Mouse (Mus musculus): Measurements from ENCODE around the gene Cic. TPM values are rescaled to one million over a fixed set of nuclear protein-coding genes. Genes with fewer than 3 reads are reported as not detected.
A peak's percentile ranks its signal among the peaks of the same experiment; 100 is the strongest.
"Not testable (repeated sequence)": the region's sequence is repeated elsewhere in the genome, so short reads cannot be mapped to it uniquely, and the experiment has no call there.

The Cic gene
- polyA plus RNA-seq, 1 experiment from 2014 or later, result 39.1 TPM

DNA sequence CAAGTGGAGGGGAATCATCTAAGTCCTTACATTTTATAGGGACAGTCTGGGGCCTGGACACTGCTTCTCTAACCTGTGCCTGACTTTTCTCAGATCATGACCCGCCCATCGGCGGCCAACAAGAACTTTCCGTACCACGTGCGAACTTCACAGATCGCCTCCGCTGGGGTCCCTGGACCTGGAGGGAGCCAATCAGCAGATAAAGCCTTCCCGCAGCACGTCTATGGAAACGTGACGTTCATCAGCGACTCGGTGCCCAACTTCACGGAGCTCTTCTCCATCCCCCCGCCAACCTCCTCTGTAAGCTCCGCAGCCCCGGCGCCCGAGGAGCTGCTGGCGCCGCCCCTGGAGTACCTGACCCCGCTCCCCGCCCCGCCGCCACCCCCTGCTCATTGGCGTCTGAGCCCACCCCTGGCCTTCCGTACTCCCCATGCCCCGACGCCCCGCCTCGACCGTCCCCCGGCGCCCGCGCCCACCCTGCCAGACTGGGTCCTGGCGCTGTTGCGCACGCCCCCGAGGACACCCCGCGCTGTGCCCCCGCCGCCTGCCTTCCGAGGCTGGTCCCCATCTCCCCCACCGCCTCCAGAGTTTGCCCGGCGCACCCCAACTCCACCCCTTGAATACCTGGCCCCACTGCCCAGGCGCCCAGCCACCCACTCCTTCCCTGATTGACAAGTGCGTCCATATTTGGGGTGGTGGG lies 47.3 kb downstream of the Cic start:
- 1% methylated on average over 46 of the region's 51 CpGs for WGBS
- no peak overlapping the region for H3K27ac ChIP-seq (ENCODE audit: low read depth)
- peak overlapping the region; percentile 34; the same call in 1 of the 2 replicates for H3K9ac ChIP-seq
- TF ChIP-seq CTCF (IDR thresholded peaks at IDR 0.05; ENCODE audit: low read depth), result no peak
- ATAC-seq (ENCODE audit: insufficient read depth), result no peak
- H3K4me1 ChIP-seq (ENCODE audit: insufficient read depth), result peaks cover 10% of the 10 kb centered on the region; the same call in 1 of the 2 replicates
- H3K36me3 ChIP-seq (ENCODE audit: insufficient read depth), result no peaks in the 10 kb centered on the region
- no peaks in the 10 kb centered on the region for H3K9me3 ChIP-seq (ENCODE audit: low read depth, low read length)
- DNase-seq, result no peak
- H3K27me3 ChIP-seq (ENCODE audit: insufficient read depth, low read length), result peaks cover 44% of the 10 kb centered on the region
- H3K4me3 ChIP-seq (ENCODE audit: low read depth, low read length), result peak overlapping the region; percentile 43
- H3K4me2 ChIP-seq, result peak overlapping the region; percentile 99

DNA sequence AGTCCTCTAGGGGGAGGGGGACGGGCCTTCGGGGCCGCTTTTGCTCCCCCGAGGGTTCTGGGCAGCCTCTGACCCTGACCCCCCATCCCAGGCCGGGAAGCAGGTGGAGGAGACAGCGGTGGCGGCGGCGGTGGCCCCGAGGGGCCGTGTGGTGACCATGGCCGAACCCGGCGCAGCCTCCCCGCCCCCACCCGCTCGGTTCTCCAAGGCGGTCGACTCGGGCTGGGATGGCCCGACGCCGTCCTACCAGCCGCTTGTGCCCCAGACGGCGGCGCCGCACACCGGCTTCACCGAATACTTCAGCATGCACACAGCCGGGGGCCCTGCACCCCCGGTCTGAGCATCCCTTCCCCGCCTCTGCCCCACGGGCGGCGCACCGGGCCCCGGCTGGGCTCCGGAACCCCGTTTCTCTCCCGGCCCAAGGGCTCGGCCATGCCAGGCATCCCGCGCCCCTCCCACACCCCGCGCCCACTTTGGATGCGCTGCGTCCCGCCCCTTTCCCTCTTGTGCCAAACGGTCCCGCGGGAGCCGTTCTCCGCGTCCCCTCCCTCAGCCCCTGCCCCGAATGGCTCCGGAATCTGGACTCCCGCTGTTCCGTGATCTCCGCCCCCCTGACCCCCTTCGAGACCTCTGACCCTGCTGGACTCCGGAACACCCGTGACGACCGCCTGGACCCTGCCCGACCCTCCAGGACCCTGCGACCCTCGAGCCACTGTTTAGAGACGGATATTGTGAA lies 48.0 kb downstream of the Cic start:
- ATAC-seq (ENCODE audit: insufficient read depth), result no peak

DNA sequence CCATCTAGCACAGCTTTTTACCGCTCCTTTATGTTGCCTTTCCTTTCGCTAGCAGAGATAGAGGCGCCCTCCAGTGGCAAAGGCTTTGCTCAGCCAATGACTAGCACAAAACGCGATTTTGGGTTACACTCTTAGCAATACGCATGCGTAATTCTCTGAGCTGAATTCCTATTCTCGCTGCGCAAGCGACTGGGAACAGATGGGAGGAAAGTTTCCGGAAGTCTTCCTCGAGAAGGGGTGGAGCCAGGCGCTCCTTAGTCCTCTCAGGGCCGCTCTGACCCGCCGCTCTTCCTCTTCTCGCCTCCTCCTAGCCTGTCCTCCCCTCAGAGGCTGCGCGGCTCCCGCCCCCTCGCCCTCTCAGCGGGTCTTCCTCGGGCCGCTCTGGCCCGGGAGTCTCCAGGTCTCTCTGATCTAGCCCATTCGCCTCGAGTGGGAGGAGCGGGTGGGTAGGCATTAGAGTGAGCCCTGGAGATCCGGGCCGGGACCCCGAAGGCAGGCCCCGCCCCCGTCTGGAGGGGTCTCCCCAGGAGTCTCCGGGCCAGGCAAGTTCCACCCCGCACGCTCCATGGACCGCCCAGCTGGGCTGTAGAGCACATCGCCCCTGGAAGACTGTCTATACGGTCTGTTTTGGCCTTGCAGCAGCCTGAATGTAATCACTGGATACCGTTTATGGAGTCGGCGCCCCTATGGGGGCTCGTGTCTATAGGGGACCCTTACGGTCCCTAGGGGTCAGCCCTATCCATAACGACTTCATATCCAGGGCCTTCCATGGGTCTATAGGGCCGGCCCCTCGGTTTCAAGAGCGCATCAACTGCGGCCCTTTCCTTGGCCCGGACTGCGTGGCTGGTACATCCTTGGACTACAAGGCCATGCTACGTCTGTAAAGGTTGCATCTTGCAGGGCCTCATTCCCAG lies 49.3 kb downstream of the Cic start, which contains the start of gene Megf8:
Gene Megf8, plus strand, starts transcription at position 633 of the 914 bp plus-strand sequence.
- H3K4me2 ChIP-seq, result peak within 1 kb of the TSS; percentile 99
- no peaks in the 10 kb centered on the region for H3K9me3 ChIP-seq (ENCODE audit: low read depth, low read length)
- H3K4me1 ChIP-seq (ENCODE audit: insufficient read depth), result peaks cover 14% of the 10 kb centered on the region
- DNase-seq, result peak; percentile 100
- H3K27ac ChIP-seq (ENCODE audit: low read depth), result peak within 1 kb of the TSS; percentile 88
- peak within 1 kb of the TSS; percentile 75 for H3K9ac ChIP-seq
- H3K36me3 ChIP-seq (ENCODE audit: insufficient read depth), result no peaks in the 10 kb centered on the region
- peak; percentile 88 for TF ChIP-seq CTCF (IDR thresholded peaks at IDR 0.05; ENCODE audit: low read depth)
- H3K4me3 ChIP-seq (ENCODE audit: low read depth, low read length), result peak within 1 kb of the TSS; percentile 67
- WGBS, result under 1% methylated on average over 52 of the region's 52 CpGs
- ATAC-seq (ENCODE audit: insufficient read depth), result peak; percentile 99
- peaks cover 41% of the 10 kb centered on the region for H3K27me3 ChIP-seq (ENCODE audit: insufficient read depth, low read length)

More for the DNA sequence above, 48.0 kb downstream of the Cic start:
- peak overlapping the region; percentile 34 for H3K9ac ChIP-seq
- under 1% methylated on average over 65 of the region's 69 CpGs for WGBS
- H3K4me1 ChIP-seq (ENCODE audit: insufficient read depth), result peaks cover 10% of the 10 kb centered on the region; the same call in 1 of the 2 replicates
- peak overlapping the region; percentile 99 for H3K4me2 ChIP-seq
- no peak for TF ChIP-seq CTCF (IDR thresholded peaks at IDR 0.05; ENCODE audit: low read depth)
- peaks cover 44% of the 10 kb centered on the region for H3K27me3 ChIP-seq (ENCODE audit: insufficient read depth, low read length)
- H3K36me3 ChIP-seq (ENCODE audit: insufficient read depth), result no peaks in the 10 kb centered on the region
- no peaks in the 10 kb centered on the region for H3K9me3 ChIP-seq (ENCODE audit: low read depth, low read length)
- peak overlapping the region; percentile 43 for H3K4me3 ChIP-seq (ENCODE audit: low read depth, low read length)
- H3K27ac ChIP-seq (ENCODE audit: low read depth), result no peak overlapping the region
- DNase-seq, result no peak

DNA sequence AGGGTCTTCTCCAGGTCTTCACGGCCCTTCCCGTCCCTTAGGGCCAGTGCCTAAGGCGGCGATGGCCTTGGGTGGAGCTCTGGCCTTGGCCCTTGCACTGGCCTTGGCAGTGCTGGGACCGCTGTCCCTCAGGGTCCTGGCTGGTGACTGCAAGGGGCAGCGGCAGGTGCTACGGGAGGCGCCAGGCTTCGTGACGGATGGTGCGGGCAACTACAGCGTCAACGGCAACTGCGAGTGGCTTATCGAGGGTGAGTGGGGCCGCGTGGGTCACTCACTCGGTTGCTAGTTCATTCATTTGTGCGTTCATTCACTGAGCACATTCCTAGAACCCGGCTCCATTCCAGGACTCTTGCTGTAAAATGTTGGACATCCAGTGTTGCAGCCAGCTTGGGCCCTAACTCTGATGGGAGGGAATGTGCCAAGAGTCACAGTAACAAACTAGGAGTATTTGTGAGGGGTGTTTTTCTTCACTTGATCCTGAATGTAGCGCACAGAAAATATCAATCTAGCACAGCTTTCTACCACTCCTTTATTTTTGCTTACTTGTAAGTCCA lies 50.0 kb downstream of the Cic start:
- Histone ChIP-seq H3K27me3 (ENCODE audit: insufficient read depth, low read length) (peaks cover 35% of the 10 kb centered on the region), H3K9me3 (ENCODE audit: low read depth, low read length) (no peaks in the 10 kb centered on the region), H3K4me1 (ENCODE audit: insufficient read depth) (peaks cover 16% of the 10 kb centered on the region), H3K4me3 (ENCODE audit: low read depth, low read length) (peak overlapping the region; percentile 67), H3K27ac (ENCODE audit: low read depth) (peak overlapping the region; percentile 88), H3K9ac (peak overlapping the region; percentile 75), H3K36me3 (ENCODE audit: insufficient read depth) (no peaks in the 10 kb centered on the region), H3K4me2 (peak overlapping the region; percentile 99)
- ATAC-seq (ENCODE audit: insufficient read depth) (no peak), DNase-seq (no peak)
- no peak for TF ChIP-seq CTCF (IDR thresholded peaks at IDR 0.05; ENCODE audit: low read depth)
- 8% methylated on average over 21 of the region's 21 CpGs for WGBS

DNA sequence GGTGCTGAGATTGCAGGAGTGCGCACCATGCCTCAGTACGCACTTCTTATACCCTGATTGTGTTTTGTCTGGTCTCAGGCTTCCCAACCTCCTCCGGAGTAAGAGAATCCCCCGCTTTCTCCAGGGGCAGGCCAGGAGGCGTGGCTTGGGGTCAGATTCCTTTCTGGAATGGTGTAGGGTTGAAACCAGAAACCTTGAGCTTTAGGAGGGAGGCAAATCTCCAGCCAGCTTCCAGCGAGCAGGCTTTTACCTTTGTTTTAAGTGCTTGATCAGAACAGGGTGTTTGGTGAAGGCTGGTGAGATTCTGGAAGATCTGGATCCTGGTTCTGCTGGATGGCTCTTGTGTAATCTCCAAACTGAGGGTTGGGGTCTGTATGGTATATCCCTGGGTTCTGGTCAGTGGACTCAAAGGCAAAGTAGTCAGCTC lies 54.6 kb downstream of the Cic start:
- peaks cover 12% of the 10 kb centered on the region for H3K4me1 ChIP-seq (ENCODE audit: insufficient read depth)
- H3K4me2 ChIP-seq, result peak overlapping the region; percentile 41
- 3% methylated on average over 6 of the region's 6 CpGs for WGBS
- peak; percentile 85 for ATAC-seq (ENCODE audit: insufficient read depth)
- H3K36me3 ChIP-seq (ENCODE audit: insufficient read depth), result no peaks in the 10 kb centered on the region; the same call in 1 of the 2 replicates
- peak; percentile 94 for DNase-seq
- no peaks in the 10 kb centered on the region for H3K9me3 ChIP-seq (ENCODE audit: low read depth, low read length)
- peak overlapping the region; percentile 10; the same call in 1 of the 2 replicates for H3K4me3 ChIP-seq (ENCODE audit: low read depth, low read length)
- peak overlapping the region; percentile 95 for H3K27ac ChIP-seq (ENCODE audit: low read depth)
- TF ChIP-seq CTCF (IDR thresholded peaks at IDR 0.05; ENCODE audit: low read depth), result no peak
- H3K9ac ChIP-seq, result peak overlapping the region; percentile 33
- no peaks in the 10 kb centered on the region for H3K27me3 ChIP-seq (ENCODE audit: insufficient read depth, low read length)

DNA sequence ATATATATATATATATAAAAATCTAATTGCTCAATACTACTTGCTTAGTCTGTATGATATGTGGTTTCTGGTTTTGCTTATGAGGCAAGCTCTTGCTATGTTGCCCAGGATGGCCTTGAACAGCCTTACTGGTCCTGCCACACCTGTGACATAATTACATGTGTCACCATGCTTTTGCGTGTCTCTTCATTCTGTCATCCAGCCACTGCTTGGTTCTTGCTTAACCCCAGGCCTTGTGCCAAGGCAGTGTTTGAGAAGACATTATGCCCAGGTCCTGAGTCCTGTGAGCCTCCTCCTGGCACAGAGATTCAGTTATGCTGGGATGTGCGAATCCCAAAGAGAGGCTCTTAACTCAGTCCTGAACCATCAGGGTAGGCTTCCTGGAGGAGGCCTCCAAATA lies 55.7 kb downstream of the Cic start:
- H3K9me3 ChIP-seq (ENCODE audit: low read depth, low read length), result no peaks in the 10 kb centered on the region
- no peak for DNase-seq
- H3K4me3 ChIP-seq (ENCODE audit: low read depth, low read length), result no peak overlapping the region
- WGBS, result 87% methylated on average over 2 of the region's 2 CpGs
- peaks cover 9% of the 10 kb centered on the region; the same call in 1 of the 2 replicates for H3K36me3 ChIP-seq (ENCODE audit: insufficient read depth)
- ATAC-seq (ENCODE audit: insufficient read depth), result no peak
- peaks cover 6% of the 10 kb centered on the region for H3K4me1 ChIP-seq (ENCODE audit: insufficient read depth)
- TF ChIP-seq CTCF (IDR thresholded peaks at IDR 0.05; ENCODE audit: low read depth), result no peak
- H3K4me2 ChIP-seq, result no peak overlapping the region
- H3K9ac ChIP-seq, result no peak overlapping the region
- H3K27me3 ChIP-seq (ENCODE audit: insufficient read depth, low read length), result no peaks in the 10 kb centered on the region
- H3K27ac ChIP-seq (ENCODE audit: low read depth), result no peak overlapping the region

DNA sequence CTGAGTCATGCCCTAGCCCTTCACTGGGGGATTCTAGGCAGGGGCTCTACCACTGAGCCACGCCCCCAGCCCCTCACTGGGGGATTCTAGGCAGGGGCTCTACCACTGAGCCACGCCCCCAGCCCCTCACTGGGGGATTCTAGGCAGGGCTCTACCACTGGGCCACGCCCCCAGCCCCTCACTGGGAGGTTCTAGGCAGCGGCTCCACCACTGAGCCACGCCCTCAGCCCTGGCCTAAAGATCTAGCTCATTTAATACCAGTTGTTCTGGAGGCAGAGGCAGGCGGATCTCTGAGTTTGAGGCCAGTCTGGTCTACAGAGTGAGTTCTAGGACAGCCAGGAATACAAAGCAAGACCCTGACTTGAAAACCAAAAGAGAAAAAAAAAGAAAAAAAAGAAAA lies 57.9 kb downstream of the Cic start:
- H3K4me3 ChIP-seq (ENCODE audit: low read depth, low read length); DNase-seq; H3K27me3 ChIP-seq (ENCODE audit: insufficient read depth, low read length); H3K9ac ChIP-seq; H3K4me1 ChIP-seq (ENCODE audit: insufficient read depth); H3K9me3 ChIP-seq (ENCODE audit: low read depth, low read length); ATAC-seq (ENCODE audit: insufficient read depth); H3K27ac ChIP-seq (ENCODE audit: low read depth); H3K4me2 ChIP-seq: not testable (repeated sequence)
- WGBS, result 91% methylated on average over 5 of the region's 6 CpGs
- peaks cover 18% of the 10 kb centered on the region; the same call in 1 of the 2 replicates for H3K36me3 ChIP-seq (ENCODE audit: insufficient read depth)
